Mouse (Mus musculus): ENCODE results near the gene Myo5a.

DNA sequence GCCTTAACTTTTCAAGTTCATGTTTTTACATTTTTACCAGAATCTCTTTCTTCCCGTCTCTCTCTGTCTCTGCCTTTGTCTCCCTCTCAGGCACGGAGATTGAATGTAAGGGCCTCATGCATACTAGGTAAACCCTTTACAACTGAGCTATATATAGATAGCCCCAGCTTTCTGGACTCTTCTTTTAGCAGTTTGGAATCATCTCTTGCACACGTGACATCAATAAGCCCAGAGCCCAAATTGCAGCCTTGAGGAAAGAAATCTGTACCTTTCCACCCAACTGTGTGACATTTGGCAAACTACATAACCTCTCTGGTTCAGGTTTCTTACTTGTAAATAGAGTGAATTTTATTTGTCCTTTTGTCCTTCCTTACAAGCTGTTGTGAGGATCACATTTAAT, 1.5 kb downstream of the Myo5a start:
- TF ChIP-seq CTCF (conservative IDR thresholded peaks at IDR 0.05; ENCODE audit: insufficient read depth, insufficient read length, low read depth, low read length): no peak
- TF ChIP-seq POLR2A (IDR thresholded peaks at IDR 0.05; ENCODE audit: low read depth, low read length): no peak
